Mouse (Mus musculus): Measurements from ENCODE around the gene Pde4b. TPM values are rescaled to one million over a fixed set of nuclear protein-coding genes. Genes with fewer than 3 reads are reported as not detected.
A peak's percentile ranks its signal among the peaks of the same experiment; 100 is the strongest.

Pde4b gene
- polyA plus RNA-seq, 1 experiment from 2014 or later: 21.8 TPM

- Histone ChIP-seq H3K4me3 (peak overlapping the region; percentile 44), H3K4me1 (replicated peaks) (peaks cover 28% of the 10 kb centered on the region), H3K27ac (replicated peaks) (no peak overlapping the region), H3K36me3 (no peaks in the 10 kb centered on the region), H3K9ac (0 out of 2 replicates have a peak overlapping the region, but pooled peaks have one; percentile 41), H3K9me3 (no peaks in the 10 kb centered on the region), H3K27me3 (no peaks in the 10 kb centered on the region), H3K4me2 (peak overlapping the region; percentile 79)
- no peak for ATAC-seq (ENCODE audit: low read depth)
- 64% methylated on average over 6 of the region's 6 CpGs for WGBS
These were observed 169.0 kb downstream of the Pde4b start for GRCm38 (mm10) chr4:102256170-102256960.

DNA sequence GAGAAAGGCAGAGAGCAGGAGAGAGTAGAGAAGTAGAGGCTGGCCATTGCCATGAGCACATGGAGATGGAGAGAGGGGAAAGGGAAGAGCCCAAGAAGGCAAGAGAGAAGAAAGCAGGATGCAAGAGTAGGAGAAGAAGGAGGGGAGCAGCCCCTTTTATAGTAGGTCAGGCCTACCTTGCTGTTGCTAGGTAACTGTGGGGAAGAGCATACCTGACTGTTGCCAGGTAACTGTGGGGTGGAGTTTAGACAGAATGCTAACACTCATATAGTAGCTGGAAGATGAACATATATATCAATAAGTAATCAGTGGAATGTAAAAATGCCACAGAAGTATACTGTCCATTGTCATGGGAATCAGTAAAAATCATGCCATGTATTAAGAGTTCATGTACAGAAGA is 172.9 kb downstream of the Pde4b start:
- no peak overlapping the region for H3K4me2 ChIP-seq
- H3K27ac ChIP-seq (replicated peaks): no peak overlapping the region
- no peak for ATAC-seq (ENCODE audit: low read depth)
- H3K4me3 ChIP-seq: no peak overlapping the region
- no peaks in the 10 kb centered on the region for H3K9me3 ChIP-seq
- H3K36me3 ChIP-seq: no peaks in the 10 kb centered on the region
- H3K9ac ChIP-seq: no peak overlapping the region
- H3K27me3 ChIP-seq: no peaks in the 10 kb centered on the region
- peaks cover 12% of the 10 kb centered on the region for H3K4me1 ChIP-seq (replicated peaks)

GRCm38 (mm10) chr4:102272313-102272712 is 185.0 kb downstream of the Pde4b start:
- ATAC-seq (ENCODE audit: low read depth): no peak
- H3K4me3 ChIP-seq: no peak overlapping the region
- no peaks in the 10 kb centered on the region for H3K9me3 ChIP-seq
- no peaks in the 10 kb centered on the region for H3K4me1 ChIP-seq (replicated peaks)
- H3K36me3 ChIP-seq: no peaks in the 10 kb centered on the region
- WGBS: 89% methylated on average over 3 of the region's 3 CpGs
- no peak overlapping the region for H3K9ac ChIP-seq
- no peak overlapping the region for H3K27ac ChIP-seq (replicated peaks)
- no peak overlapping the region for H3K4me2 ChIP-seq
- H3K27me3 ChIP-seq: no peaks in the 10 kb centered on the region

GRCm38 (mm10) chr4:102272749-102273148 is 185.4 kb downstream of the Pde4b start:
- Histone ChIP-seq H3K4me2 (no peak overlapping the region), H3K27ac (replicated peaks) (no peak overlapping the region), H3K9ac (no peak overlapping the region), H3K27me3 (no peaks in the 10 kb centered on the region), H3K4me1 (replicated peaks) (no peaks in the 10 kb centered on the region), H3K9me3 (no peaks in the 10 kb centered on the region), H3K36me3 (no peaks in the 10 kb centered on the region), H3K4me3 (no peak overlapping the region)
- ATAC-seq (ENCODE audit: low read depth): no peak
- 70% methylated on average over 4 of the region's 4 CpGs for WGBS

DNA sequence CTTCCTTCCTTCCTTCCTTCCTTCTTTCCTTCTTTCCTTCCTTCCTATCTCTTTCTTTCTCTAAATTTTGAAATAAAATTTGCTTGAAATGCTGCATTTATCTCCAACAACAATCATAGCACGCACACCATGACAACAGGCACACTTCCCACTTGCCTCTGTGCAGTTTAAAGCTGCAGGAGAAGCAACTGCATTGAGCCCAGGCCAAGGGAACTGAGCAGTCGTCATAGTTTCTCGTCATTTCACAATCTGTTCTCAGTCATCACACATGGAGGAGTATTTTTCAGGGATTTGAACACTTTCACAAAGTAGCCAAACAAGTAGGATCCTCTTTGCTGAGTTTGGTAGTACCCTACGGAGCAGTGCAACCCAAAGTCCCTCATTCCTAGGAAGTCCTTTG is 188.4 kb downstream of the Pde4b start:
- WGBS: 84% methylated on average over 4 of the region's 4 CpGs
- H3K27ac ChIP-seq (replicated peaks): no peak overlapping the region
- H3K36me3 ChIP-seq: no peaks in the 10 kb centered on the region
- no peak overlapping the region for H3K9ac ChIP-seq
- no peaks in the 10 kb centered on the region for H3K4me1 ChIP-seq (replicated peaks)
- no peak for ATAC-seq (ENCODE audit: low read depth)
- H3K4me3 ChIP-seq: no peak overlapping the region
- no peaks in the 10 kb centered on the region for H3K9me3 ChIP-seq
- H3K27me3 ChIP-seq: no peaks in the 10 kb centered on the region
- no peak overlapping the region for H3K4me2 ChIP-seq

GRCm38 (mm10) chr4:102278958-102279357 is 191.6 kb downstream of the Pde4b start:
- H3K36me3 ChIP-seq: no peaks in the 10 kb centered on the region
- no peak overlapping the region for H3K9ac ChIP-seq
- H3K4me3 ChIP-seq: no peak overlapping the region
- H3K4me2 ChIP-seq: no peak overlapping the region
- no peak overlapping the region for H3K27ac ChIP-seq (replicated peaks)
- no peaks in the 10 kb centered on the region for H3K4me1 ChIP-seq (replicated peaks)
- 87% methylated on average over 2 of the region's 2 CpGs for WGBS
- no peaks in the 10 kb centered on the region for H3K9me3 ChIP-seq
- no peak for ATAC-seq (ENCODE audit: low read depth)
- H3K27me3 ChIP-seq: no peaks in the 10 kb centered on the region

DNA sequence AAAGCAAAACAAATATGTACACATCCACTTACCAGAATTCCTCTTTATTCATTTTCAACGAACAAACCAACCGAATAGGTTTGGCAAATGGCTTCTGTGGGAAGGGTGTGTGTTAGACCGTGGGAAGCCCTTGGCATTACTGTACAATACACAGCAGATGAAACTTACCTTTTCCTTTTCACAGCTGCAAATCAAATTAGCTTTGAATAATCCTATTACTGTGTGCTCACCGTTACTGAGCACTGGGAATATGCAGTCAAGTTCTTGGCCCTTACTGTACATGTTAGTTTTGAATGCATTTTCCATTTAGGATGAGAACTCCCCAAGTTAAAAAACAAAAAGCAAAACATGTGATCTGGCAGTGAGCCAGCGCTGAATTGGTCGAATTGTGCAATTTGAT is 199.8 kb downstream of the Pde4b start:
- no peak for ATAC-seq (ENCODE audit: low read depth)
- Histone ChIP-seq H3K36me3 (no peaks in the 10 kb centered on the region), H3K9me3 (no peaks in the 10 kb centered on the region), H3K9ac (no peak overlapping the region), H3K4me3 (no peak overlapping the region), H3K4me2 (no peak overlapping the region), H3K27ac (replicated peaks) (no peak overlapping the region), H3K27me3 (no peaks in the 10 kb centered on the region), H3K4me1 (replicated peaks) (no peaks in the 10 kb centered on the region)
- WGBS: 82% methylated on average over 6 of the region's 6 CpGs

DNA sequence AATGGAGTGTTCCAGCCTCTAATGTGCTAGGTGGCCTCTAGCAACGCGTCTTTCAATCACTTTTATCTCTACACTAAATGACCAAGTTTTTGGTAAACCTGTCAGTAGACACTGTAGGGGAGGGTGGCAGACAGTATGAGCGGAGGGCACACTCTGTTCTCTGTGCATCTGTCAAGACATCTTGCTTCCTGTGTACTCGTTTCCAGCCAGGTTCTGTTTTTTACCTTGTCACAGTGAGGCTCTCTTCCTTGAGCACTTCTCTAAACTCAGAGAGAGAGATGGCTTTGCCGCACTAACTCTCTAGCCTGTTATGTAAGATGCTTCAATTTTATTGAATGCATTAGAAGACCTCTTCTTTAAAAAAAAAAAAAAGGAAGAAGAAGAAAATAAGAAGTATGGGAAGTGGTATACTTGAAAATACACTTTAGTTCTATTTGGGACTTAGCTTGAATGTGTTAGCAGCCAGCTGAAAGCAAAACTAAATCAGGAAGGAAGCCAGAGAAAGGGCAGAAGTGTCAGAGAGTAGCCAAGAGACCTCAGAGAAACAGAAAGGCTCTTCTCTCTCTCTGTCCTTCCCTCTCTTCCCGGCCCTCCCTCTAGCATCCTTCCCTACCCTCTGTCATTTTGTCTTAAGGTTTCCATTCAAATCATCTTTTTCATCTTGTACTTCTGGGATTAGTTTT is 202.8 kb downstream of the Pde4b start:
- H3K9ac ChIP-seq: no peak overlapping the region

GRCm38 (mm10) chr4:102297558-102297957 is 210.2 kb downstream of the Pde4b start:
- no peaks in the 10 kb centered on the region for H3K27me3 ChIP-seq
- no peaks in the 10 kb centered on the region for H3K9me3 ChIP-seq
- no peak for ATAC-seq (ENCODE audit: low read depth)
- no peak overlapping the region for H3K27ac ChIP-seq (replicated peaks)
- H3K36me3 ChIP-seq: no peaks in the 10 kb centered on the region
- no peaks in the 10 kb centered on the region for H3K4me1 ChIP-seq (replicated peaks)
- no peak overlapping the region for H3K4me2 ChIP-seq
- no peak overlapping the region for H3K4me3 ChIP-seq
- H3K9ac ChIP-seq: no peak overlapping the region

More for the DNA sequence above, 202.8 kb downstream of the Pde4b start:
- Histone ChIP-seq H3K9me3 (no peaks in the 10 kb centered on the region), H3K4me1 (replicated peaks) (no peaks in the 10 kb centered on the region), H3K4me3 (no peak overlapping the region), H3K4me2 (no peak overlapping the region), H3K36me3 (no peaks in the 10 kb centered on the region), H3K27me3 (no peaks in the 10 kb centered on the region), H3K27ac (replicated peaks) (no peak overlapping the region)
- no peak for ATAC-seq (ENCODE audit: low read depth)
- 70% methylated on average over 6 of the region's 6 CpGs for WGBS

DNA sequence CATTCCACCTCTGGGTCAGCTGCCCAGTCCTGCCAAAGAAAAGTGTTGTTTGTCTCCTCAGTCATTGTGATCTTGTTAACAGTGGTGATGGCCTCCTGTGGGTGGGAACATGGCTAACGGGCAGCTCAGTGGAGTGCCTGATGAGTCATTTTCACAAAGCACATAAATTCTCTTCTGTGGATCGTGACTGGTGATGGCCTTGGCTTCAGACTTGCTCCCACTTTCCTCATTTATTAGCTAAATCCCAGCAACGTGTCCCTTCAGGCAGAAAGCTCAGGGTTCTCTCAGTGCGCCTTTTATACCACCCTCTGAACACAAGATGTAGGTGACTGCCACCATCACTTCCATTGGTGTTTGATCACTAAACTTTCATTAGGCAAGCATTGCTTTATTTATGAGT is 215.2 kb downstream of the Pde4b start:
- no peak overlapping the region for H3K4me3 ChIP-seq
- no peak overlapping the region for H3K9ac ChIP-seq
- WGBS: 62% methylated on average over 4 of the region's 4 CpGs
- H3K27ac ChIP-seq (replicated peaks): no peak overlapping the region
- no peak for ATAC-seq (ENCODE audit: low read depth)
- H3K9me3 ChIP-seq: no peaks in the 10 kb centered on the region
- H3K36me3 ChIP-seq: no peaks in the 10 kb centered on the region
- no peaks in the 10 kb centered on the region for H3K27me3 ChIP-seq
- H3K4me2 ChIP-seq: no peak overlapping the region
- H3K4me1 ChIP-seq (replicated peaks): no peaks in the 10 kb centered on the region

DNA sequence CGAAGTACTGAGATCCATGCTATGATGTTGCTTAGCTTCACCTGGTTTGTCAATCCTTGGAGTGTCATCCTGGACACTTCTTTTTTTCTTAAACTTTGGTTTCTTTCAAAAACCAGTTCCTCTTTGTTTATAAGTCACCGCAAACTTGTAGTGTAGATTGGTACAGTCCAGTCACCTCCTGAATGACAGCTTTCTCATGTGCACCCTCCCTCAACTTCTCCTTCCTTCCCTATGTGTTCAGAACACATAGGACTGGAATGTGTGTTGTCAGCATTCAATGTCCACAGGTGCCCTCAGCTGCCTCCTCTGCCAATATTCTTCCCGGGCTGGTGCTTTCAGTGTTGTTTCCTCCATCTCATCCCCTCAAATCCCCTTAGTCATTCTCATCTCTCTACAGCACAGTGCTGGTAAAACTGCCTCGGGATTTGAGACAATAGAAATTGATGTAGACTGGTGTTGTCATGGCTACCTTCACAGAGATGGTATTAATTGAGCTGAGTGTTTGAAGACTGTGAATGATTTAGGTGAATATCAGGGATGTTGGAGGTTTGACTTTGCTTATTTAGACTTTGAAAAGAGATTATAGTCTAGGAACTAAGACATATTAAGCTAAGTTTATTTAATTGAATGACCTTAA is 220.4 kb downstream of the Pde4b start:
- H3K4me1 ChIP-seq (replicated peaks): no peaks in the 10 kb centered on the region

DNA sequence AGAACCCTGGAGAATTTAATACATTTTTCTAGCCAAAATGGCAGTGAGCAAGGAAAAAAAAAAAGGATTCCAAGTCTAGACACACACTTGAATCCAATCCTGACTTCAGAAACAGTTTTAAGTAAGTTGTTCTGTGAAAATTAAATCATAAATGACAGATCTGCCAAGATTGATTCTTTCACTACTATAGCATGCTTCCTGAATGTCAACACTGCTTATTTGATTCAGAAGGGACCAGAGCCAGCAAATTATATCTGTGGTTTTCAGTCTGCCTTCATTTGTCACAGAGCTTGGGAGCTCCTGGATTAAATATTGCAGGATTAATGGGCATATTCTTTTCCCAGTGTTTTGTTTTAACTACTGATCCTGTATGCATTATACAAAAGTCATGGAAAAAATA is 223.3 kb downstream of the Pde4b start:
- H3K9ac ChIP-seq: no peak overlapping the region
- no peaks in the 10 kb centered on the region for H3K9me3 ChIP-seq
- no peak for ATAC-seq (ENCODE audit: low read depth)
- no peak overlapping the region for H3K4me2 ChIP-seq
- H3K27me3 ChIP-seq: no peaks in the 10 kb centered on the region
- no peaks in the 10 kb centered on the region for H3K4me1 ChIP-seq (replicated peaks)
- H3K4me3 ChIP-seq: no peak overlapping the region
- H3K36me3 ChIP-seq: no peaks in the 10 kb centered on the region
- H3K27ac ChIP-seq (replicated peaks): no peak overlapping the region

More for the DNA sequence above, 220.4 kb downstream of the Pde4b start:
- H3K4me3 ChIP-seq: no peak overlapping the region
- H3K36me3 ChIP-seq: no peaks in the 10 kb centered on the region
- ATAC-seq (ENCODE audit: low read depth): no peak
- no peaks in the 10 kb centered on the region for H3K9me3 ChIP-seq
- H3K27ac ChIP-seq (replicated peaks): no peak overlapping the region
- no peaks in the 10 kb centered on the region for H3K27me3 ChIP-seq
- WGBS: 65% methylated on average over 4 of the region's 4 CpGs
- no peak overlapping the region for H3K9ac ChIP-seq
- H3K4me2 ChIP-seq: no peak overlapping the region

Measured in neural tube, embryonic 13.5 days (tissue).